Mouse (Mus musculus) brain, embryonic 14.5 days (tissue): ENCODE measurements around the gene Stx2. TPM values are rescaled to one million over a fixed set of nuclear protein-coding genes. Genes with fewer than 3 reads are reported as not detected.
A peak's percentile ranks its signal among the peaks of the same experiment; 100 is the strongest.
"Not testable (repeated sequence)": the region's sequence is repeated elsewhere in the genome, so short reads cannot be mapped to it uniquely, and the experiment has no call there.

Experiments used
- DNase-seq: peaks from one replicate; pipeline ENCODE4 v3.0.0-alpha.2; 2011; ENCODE audit warnings: low read depth
- CTCF ChIP-seq: fragments of 200-500 bp; IDR thresholded peaks from 2 replicates; pipeline ENCODE4 v1.5.1; 2012; ENCODE audit warnings: inconsistent platforms, mild to moderate bottlenecking, moderate library complexity, borderline replicate concordance; ENCODE audit not compliant: insufficient read depth, insufficient read length; ENCODE audit errors: extremely low read depth
- POLR2A ChIP-seq: fragments of 200-500 bp; IDR thresholded peaks from 2 replicates; pipeline ENCODE4 v1.6.1; 2012; ENCODE audit warnings: mild to moderate bottlenecking, inconsistent platforms, borderline replicate concordance; ENCODE audit not compliant: poor library complexity, insufficient read depth, insufficient read length, severe bottlenecking; ENCODE audit errors: extremely low read depth
- polyA plus RNA-seq: library from polyadenylated mRNA; depleted of rRNA; stranded (reverse); fragments of >200 nt; gene quantifications from 2 replicates; pipeline ENCODE4 v1.2.3, GENCODE M21; 2012

Gene Stx2
- polyA plus RNA-seq, 1 experiment, result 40.9 TPM

DNA sequence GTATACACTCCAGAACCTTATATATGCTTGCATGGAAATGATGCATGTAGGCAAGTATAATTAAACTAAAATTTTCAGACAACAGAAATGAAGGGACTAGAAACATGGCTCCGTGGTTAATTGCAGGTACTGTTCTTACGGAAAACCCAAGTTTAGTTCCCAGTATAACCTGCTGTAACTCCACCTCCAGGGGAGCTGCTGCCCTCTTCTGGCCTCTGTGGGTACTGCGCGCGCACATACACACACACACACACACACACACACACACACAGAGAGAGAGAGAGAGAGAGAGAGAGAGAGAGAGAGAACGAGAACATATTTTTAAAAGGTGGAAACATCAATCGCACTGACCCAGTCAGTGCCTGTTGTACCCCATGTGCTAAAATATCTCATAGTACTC is 29.4 kb downstream of the Stx2 start:
- no peak for DNase-seq
- TF ChIP-seq POLR2A (no peak), CTCF (no peak)

DNA sequence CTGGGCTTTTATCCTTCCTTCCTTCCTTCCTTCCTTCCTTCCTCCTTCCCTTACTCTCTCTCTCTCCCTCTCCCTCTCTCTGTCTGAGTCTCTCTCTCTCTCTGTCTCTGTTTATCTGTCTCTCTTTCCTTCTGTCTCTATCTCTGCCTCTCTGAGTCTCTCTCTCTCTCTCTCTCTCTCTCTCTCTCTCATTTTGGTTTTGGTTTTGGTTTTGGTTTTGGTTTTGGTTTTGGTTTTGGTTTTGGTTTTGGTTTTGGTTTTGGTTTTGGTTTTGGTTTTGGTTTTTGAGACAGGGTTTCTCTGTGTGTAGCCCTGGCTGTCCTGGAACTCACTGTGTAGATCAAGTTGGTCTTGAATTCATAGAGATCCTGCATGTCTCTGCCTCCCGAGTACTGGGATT is 30.9 kb downstream of the Stx2 start:
- DNase-seq, result not testable (repeated sequence)

DNA sequence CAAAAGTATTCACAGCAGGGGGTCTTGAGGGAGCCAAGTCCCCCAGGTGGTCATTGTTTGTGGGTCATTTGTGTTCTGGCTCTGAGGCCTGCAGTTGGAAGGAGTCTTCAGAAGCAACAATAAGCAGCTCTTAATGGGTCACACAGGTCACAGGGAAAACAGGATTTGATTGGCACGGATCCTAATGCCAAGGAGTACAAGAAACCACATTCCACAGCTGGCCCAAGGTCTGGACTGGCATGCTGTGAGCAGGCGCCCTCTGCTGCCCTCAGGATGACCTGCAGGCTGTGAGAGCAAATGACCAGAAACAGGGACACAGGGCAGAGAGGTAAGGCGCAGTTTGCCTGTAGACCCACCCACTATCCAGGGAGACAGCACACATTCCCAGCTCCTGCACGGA is 32.1 kb downstream of the Stx2 start:
- TF ChIP-seq CTCF (peak; percentile 70), POLR2A (no peak)
- DNase-seq, result peak; percentile 70

DNA sequence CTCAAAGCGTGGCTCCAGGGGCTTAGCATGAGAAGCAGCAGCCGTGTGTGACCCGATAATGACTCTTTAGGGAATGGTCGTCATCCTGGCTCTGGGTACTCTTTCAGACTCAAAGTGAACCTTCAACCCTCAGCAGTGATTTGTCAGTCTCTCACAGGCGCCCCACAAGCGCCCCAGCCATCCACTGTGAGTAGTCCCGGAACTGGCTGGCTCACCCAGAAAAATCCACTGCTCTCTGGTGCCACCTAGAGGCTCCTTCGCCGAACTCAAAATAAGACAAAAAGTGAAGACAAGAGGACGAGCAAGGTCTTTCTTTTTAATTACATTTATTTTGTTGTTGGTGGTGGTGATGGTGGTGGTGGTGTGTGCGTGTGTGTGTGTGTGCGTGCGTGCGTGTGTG is 37.1 kb downstream of the Stx2 start:
- no peak for TF ChIP-seq POLR2A
- peak; percentile 82 for TF ChIP-seq CTCF
- DNase-seq, result peak; percentile 82

DNA sequence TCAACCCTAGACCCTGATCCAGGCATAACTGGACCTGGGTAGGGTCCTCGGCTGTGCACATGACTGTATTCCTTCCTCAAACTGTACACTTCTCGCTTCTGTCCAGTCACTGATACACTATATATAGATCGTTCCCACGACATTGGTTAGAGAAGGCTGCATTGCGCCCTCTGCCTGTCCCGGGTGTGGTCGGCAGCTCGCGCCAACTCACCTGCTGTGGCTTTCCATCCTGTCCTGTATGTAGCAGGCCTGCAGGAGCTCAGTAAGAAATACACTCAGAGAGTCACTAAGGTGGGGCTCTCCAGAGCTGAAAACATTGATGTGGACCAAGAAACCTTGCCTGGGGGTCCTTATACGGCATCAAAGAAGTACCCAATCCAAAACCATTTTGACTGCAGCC is 37.5 kb downstream of the Stx2 start:
- DNase-seq, result peak; percentile 19
- TF ChIP-seq POLR2A, result no peak
- TF ChIP-seq CTCF, result peak; percentile 7; the same call in 1 of the 2 replicates

DNA sequence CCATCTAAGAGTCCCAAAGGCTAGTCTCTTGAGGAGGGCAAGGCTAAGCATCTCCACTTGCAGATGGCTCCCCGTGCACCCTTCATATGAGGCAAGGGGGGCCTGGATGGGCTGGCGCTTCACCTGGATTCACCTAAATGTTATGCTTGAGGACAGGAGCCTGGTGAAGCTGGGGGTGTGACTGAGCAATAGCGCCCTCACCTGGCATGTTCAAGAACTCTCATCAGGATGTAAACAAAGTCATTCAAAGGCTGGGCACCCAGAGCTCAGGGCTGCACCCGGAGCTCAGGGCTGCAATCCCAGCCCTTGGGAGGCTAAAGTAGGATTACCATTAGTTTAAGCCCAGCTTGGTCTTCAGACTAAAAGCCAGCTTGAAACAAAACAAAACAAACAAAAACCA is 44.0 kb downstream of the Stx2 start:
- TF ChIP-seq CTCF (peak; percentile 18; the same call in 1 of the 2 replicates), POLR2A (no peak)

DNA sequence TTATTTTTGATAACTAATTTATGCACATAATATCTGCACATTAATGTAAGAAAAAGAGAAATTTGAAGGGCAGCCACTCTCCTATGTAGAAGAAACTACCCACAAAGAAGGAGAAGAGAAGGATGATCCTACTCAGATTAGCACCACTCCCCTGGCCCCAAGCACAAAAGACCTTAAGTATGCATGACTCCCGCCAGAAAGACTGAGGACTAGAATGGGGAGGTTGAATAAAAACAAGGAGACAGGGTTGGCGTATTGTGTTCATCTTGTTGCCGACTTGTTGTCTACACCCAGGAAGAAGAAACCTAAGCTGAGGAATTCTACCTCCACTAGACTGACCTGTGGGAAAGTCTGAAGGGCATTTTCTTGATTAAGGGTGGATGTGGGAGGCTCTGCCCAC is 49.5 kb downstream of the Stx2 start:
- no peak for DNase-seq
- TF ChIP-seq CTCF (no peak), POLR2A (no peak)

More for the DNA sequence above, 44.0 kb downstream of the Stx2 start:
- no peak for DNase-seq

DNA sequence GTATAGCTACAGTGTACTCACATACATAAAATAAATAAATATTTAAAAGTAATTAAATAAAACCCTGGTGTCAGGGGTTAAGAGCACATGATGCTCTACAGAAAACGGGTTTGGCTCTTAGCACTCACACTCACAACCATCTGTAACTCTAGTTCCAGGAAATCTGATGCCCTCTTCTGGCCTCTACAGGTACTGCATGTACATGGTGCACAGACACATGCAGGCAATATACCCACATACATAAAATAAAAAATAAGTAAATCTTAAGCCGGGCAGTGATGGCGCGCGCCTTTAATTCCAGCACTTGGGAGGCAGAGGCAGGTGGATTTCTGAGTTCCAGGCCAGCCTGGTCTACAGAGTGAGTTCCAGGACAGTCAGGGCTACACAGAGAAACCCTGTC is 54.0 kb downstream of the Stx2 start:
- peak; percentile 34; the same call in 1 of the 2 replicates for TF ChIP-seq CTCF
- peak; percentile 29 for DNase-seq

DNA sequence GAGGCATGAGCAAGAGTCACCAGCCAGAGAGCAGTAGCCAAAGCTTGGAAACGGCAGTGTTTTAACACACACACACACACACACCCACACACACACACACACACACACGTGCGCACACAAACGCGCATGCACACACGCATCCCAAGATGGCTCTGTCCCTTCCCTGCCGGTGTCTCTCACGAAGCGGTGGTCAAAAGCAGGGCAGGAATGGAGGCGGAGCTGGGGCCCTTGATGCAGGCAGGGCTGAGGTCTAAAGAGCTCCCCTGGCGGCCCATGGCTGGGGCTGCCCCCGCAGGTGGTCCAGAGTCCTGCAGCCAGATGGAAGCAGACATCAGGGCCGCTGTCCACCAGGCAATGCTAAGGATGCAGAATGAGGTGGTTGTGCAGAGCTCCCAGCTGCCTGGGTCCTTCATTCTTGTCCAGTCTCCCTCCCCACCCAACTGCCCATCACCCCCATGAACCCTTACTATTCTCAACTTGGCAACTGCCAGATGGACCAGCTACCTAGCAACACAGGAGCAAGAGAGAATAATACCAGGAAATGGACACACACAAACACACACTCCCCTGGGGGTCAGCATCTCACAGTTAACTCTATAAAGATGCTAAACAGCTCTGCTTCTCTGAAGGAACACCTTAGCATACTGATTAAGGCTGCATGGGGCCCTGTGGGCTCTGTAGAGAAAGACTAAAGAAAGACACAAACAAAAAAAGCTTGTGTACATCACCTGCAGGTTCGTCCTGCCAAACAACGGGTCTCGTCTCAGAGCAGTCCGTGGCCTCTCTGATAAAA is 54.9 kb downstream of the Stx2 start, which contains the start of gene Rimbp2:
TSS of gene Rimbp2 (minus strand) at position 209 of the 793 bp plus-strand sequence.
- TF ChIP-seq POLR2A (no peak), CTCF (peak; percentile 48)
- DNase-seq, result peak; percentile 85

DNA sequence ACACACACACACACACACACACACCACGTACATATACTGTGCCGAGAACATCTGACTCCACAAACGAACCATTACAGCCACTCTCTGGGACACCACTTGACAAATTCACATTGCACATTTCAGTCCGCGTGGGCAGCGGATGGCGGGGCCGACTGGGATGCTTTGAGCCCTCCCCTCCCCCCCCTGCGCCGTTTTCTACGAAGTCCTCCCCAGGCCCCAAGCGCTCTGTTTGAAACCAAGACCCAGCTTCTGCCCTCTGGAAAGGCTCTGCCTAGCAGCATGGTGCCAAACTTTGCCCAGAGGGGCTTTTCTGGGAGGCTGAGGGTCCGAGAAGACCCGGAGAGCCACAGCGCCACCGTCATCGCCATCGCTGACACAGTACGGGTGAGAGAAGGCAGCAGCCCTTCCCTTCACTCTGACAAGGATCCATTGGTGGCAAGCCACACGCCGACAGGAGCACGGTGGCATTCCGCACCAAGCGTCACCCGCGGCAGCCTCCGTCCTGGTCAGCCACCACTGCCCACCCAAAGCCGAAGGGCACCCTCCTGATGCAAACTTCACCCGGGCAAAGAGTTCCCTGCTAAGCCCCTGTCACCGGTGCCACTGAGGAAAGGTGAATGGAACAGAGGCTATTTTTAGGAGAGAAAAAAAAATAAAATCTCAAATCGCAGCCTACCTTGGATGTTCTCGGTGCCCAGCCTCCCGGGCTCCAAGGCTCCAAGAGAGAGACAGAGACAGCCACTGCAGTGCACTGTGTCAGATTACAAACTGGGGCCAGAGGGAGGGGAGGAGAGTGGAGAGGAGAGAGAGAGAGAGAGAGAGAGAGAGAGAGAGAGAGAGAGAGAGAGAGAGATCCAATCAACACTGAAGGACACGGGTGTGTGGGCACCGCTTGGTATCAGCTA is 55.8 kb downstream of the Stx2 start:
- TF ChIP-seq POLR2A (no peak), CTCF (no peak)
- DNase-seq, result peak; percentile 68

DNA sequence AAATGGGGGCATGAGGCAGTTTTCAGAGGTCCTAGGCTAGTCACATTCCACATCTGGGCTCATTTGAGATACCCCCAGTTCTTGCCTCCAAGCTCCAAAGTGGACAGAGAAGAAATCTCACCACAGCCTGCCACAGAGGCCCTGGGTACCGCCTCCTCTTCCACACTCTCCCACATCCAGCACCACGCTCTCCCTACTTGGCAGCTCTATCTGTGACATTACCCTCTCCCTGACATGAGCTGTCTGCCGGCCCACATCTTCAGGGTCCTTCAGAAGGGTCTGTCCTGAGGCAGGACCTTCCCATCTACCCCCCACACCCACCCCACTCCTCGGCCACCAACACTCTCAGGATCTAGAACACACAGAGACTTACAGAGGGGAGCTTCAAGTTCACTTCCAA is 56.9 kb downstream of the Stx2 start:
- DNase-seq, result no peak
- TF ChIP-seq CTCF, result no peak

DNA sequence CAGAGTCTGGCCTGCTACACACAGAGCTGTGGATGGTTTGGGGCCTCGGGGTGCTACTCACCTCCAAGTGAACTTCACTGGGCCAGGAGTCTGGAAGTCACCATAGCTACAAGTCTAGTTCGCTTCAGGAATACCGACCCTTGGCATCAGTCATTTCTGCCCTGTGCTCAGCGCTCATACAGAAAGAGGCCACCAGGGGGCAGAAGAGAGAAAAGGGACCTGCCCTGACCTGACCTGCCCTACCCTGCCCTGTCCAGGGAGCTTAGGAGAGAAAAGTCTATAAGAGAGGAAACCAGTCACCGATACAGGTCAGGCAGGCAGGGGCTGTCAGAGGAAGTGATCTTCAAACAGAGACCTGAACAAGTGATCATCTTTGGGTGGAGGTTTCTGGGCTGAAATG is 61.3 kb downstream of the Stx2 start:
- DNase-seq, result no peak
- TF ChIP-seq POLR2A, result no peak
- TF ChIP-seq CTCF, result peak; percentile 47; the same call in 1 of the 2 replicates
